Mouse (Mus musculus) midbrain, embryonic 16.5 days (tissue): ENCODE measurements at regions not wholly inside any gene's neighbourhood (a gene's known extent, or its start where the extent isn't known, plus 50 kb on each side); places are given as distances from the start of the nearest gene placed in this dataset.

Source experiments
- ATAC-seq: fragments of 200-750 bp; cut with Nextera tagmentation; 2 replicates; pipeline ENCODE4 v1.8.0; 2017; ENCODE audit warnings: moderate TSS enrichment
- H3K27ac ChIP-seq: fragments of 300-500 bp; sonication (generic); 2 replicates; pipeline ENCODE4 v1.5.1; 2014; ENCODE audit warnings: mild to moderate bottlenecking, low read length, mixed read lengths
- H3K27me3 ChIP-seq: fragments of 300-500 bp; sonication (generic); 2 replicates; pipeline ENCODE4 v1.6.1; 2014; ENCODE audit warnings: low read depth, low read length, mixed read lengths; ENCODE audit not compliant: control insufficient read depth, insufficient read depth
- H3K36me3 ChIP-seq: fragments of 300-500 bp; sonication (generic); 2 replicates; pipeline ENCODE4 v1.6.1; 2014; ENCODE audit warnings: mild to moderate bottlenecking, low read length, moderate library complexity, mixed read lengths; ENCODE audit not compliant: control insufficient read depth, insufficient read depth
- H3K4me1 ChIP-seq: fragments of 300-500 bp; sonication (generic); 2 replicates; pipeline ENCODE4 v1.6.1; 2014; ENCODE audit warnings: mild to moderate bottlenecking, low read length, mixed read lengths; ENCODE audit not compliant: control insufficient read depth, insufficient read depth
- H3K4me2 ChIP-seq: fragments of 300-500 bp; sonication (generic); 2 replicates; pipeline ENCODE4 v1.6.1; 2014; ENCODE audit warnings: mild to moderate bottlenecking, low read length, mixed read lengths
- H3K4me3 ChIP-seq: fragments of 300-500 bp; sonication (generic); 2 replicates; pipeline ENCODE4 v1.5.1; 2014; ENCODE audit warnings: low read depth, mild to moderate bottlenecking, low read length, moderate library complexity, mixed read lengths
- H3K9ac ChIP-seq: fragments of 300-500 bp; sonication (generic); 2 replicates; pipeline ENCODE4 v1.6.1; 2014; ENCODE audit warnings: low read depth, low read length, mixed read lengths
- H3K9me3 ChIP-seq: fragments of 300-500 bp; sonication (generic); replicated peaks from 2 replicates; pipeline ENCODE4 v1.6.1; 2014; ENCODE audit warnings: mild to moderate bottlenecking, low read length, mixed read lengths; ENCODE audit not compliant: control insufficient read depth, poor library complexity, severe bottlenecking
- WGBS: fragments of 180-500 bp; shearing (Covaris S2); extraction: QIAGEN DNeasy Blood & Tissue Kit; methylation state at CpG from one replicate; pipeline ENCODE4 v1.1.7; 2014; 5-methylcytosine and 5-hydroxymethylcytosine counted together

- no peaks in the 10 kb centered on the region for H3K36me3 ChIP-seq
- H3K27ac ChIP-seq = no peak overlapping the region
- no peaks in the 10 kb centered on the region for H3K4me1 ChIP-seq
- no peak overlapping the region for H3K4me2 ChIP-seq
- ATAC-seq = no peak
- no peak overlapping the region for H3K4me3 ChIP-seq
- H3K9me3 ChIP-seq = no peaks in the 10 kb centered on the region
- no peak overlapping the region for H3K9ac ChIP-seq
- no peaks in the 10 kb centered on the region for H3K27me3 ChIP-seq
- 84% methylated on average over 2 of the region's 2 CpGs for WGBS
Observed at GRCm38 (mm10) chr12:14302366-14302930, 150.6 kb upstream of the Fam84a start.

GRCm38 (mm10) chr12:14301676-14302365, 150.0 kb upstream of the Fam84a start:
- Histone ChIP-seq H3K9ac (no peak overlapping the region), H3K9me3 (no peaks in the 10 kb centered on the region), H3K4me1 (no peaks in the 10 kb centered on the region), H3K27ac (no peak overlapping the region), H3K4me3 (no peak overlapping the region), H3K36me3 (no peaks in the 10 kb centered on the region), H3K27me3 (no peaks in the 10 kb centered on the region), H3K4me2 (no peak overlapping the region)
- ATAC-seq = no peak
- 87% methylated on average over 2 of the region's 2 CpGs for WGBS

- no peak for ATAC-seq
- H3K27me3 ChIP-seq = no peaks in the 10 kb centered on the region
- 67% methylated on average over 3 of the region's 3 CpGs for WGBS
- H3K4me2 ChIP-seq = no peak overlapping the region
- no peak overlapping the region for H3K9ac ChIP-seq
- H3K4me1 ChIP-seq = no peaks in the 10 kb centered on the region; the same call in 1 of the 2 replicates
- H3K4me3 ChIP-seq = no peak overlapping the region
- H3K36me3 ChIP-seq = no peaks in the 10 kb centered on the region
- H3K27ac ChIP-seq = no peak overlapping the region
- H3K9me3 ChIP-seq = no peaks in the 10 kb centered on the region
Observed at GRCm38 (mm10) chr12:14292083-14292482, 140.2 kb upstream of the Fam84a start.

- Histone ChIP-seq H3K9me3 (no peaks in the 10 kb centered on the region), H3K27ac (no peak overlapping the region), H3K27me3 (no peaks in the 10 kb centered on the region), H3K4me2 (no peak overlapping the region), H3K4me3 (no peak overlapping the region), H3K9ac (no peak overlapping the region), H3K36me3 (no peaks in the 10 kb centered on the region), H3K4me1 (no peaks in the 10 kb centered on the region; the same call in 1 of the 2 replicates)
- no peak for ATAC-seq
- WGBS = 91% methylated on average over 2 of the region's 2 CpGs
Observed at GRCm38 (mm10) chr12:14287657-14288056, 135.8 kb upstream of the Fam84a start.

- Histone ChIP-seq H3K27ac (no peak overlapping the region), H3K4me3 (no peak overlapping the region), H3K9ac (no peak overlapping the region), H3K4me2 (no peak overlapping the region), H3K36me3 (no peaks in the 10 kb centered on the region), H3K4me1 (no peaks in the 10 kb centered on the region), H3K9me3 (no peaks in the 10 kb centered on the region), H3K27me3 (no peaks in the 10 kb centered on the region)
- no peak for ATAC-seq
- 86% methylated on average over 1 of the region's 1 CpGs for WGBS
Observed at GRCm38 (mm10) chr12:14286676-14287075, 134.8 kb upstream of the Fam84a start.

GRCm38 (mm10) chr12:14285870-14286535, 134.1 kb upstream of the Fam84a start:
- H3K27ac ChIP-seq = no peak overlapping the region
- H3K36me3 ChIP-seq = no peaks in the 10 kb centered on the region
- no peaks in the 10 kb centered on the region for H3K9me3 ChIP-seq
- WGBS = 94% methylated on average over 2 of the region's 2 CpGs
- H3K9ac ChIP-seq = no peak overlapping the region
- no peaks in the 10 kb centered on the region for H3K27me3 ChIP-seq
- H3K4me2 ChIP-seq = no peak overlapping the region
- H3K4me1 ChIP-seq = no peaks in the 10 kb centered on the region
- ATAC-seq = no peak
- no peak overlapping the region for H3K4me3 ChIP-seq

- Histone ChIP-seq H3K27me3 (no peaks in the 10 kb centered on the region), H3K4me2 (no peak overlapping the region), H3K27ac (no peak overlapping the region), H3K36me3 (no peaks in the 10 kb centered on the region), H3K9me3 (no peaks in the 10 kb centered on the region), H3K9ac (no peak overlapping the region), H3K4me1 (no peaks in the 10 kb centered on the region), H3K4me3 (no peak overlapping the region)
- 27% methylated on average over 4 of the region's 4 CpGs for WGBS
- peak; percentile 68; the same call in 1 of the 2 replicates for ATAC-seq
Observed at GRCm38 (mm10) chr12:14283106-14283692, 131.3 kb upstream of the Fam84a start.

GRCm38 (mm10) chr12:14275265-14275664, 123.4 kb upstream of the Fam84a start:
- no peak overlapping the region for H3K4me3 ChIP-seq
- H3K27ac ChIP-seq = no peak overlapping the region
- H3K4me2 ChIP-seq = no peak overlapping the region
- H3K36me3 ChIP-seq = no peaks in the 10 kb centered on the region
- no peaks in the 10 kb centered on the region for H3K4me1 ChIP-seq
- ATAC-seq = no peak
- no peaks in the 10 kb centered on the region for H3K27me3 ChIP-seq
- H3K9ac ChIP-seq = no peak overlapping the region
- H3K9me3 ChIP-seq = no peaks in the 10 kb centered on the region

- H3K27me3 ChIP-seq = no peaks in the 10 kb centered on the region
- ATAC-seq = no peak
- H3K9ac ChIP-seq = no peak overlapping the region
- 71% methylated on average over 5 of the region's 5 CpGs for WGBS
- no peaks in the 10 kb centered on the region for H3K9me3 ChIP-seq
- no peak overlapping the region for H3K27ac ChIP-seq
- no peak overlapping the region for H3K4me2 ChIP-seq
- H3K4me3 ChIP-seq = no peak overlapping the region
- H3K36me3 ChIP-seq = no peaks in the 10 kb centered on the region
- no peaks in the 10 kb centered on the region for H3K4me1 ChIP-seq
Observed at GRCm38 (mm10) chr12:14274796-14275195, 122.9 kb upstream of the Fam84a start.
